Mouse (Mus musculus) liver, adult 2 months (tissue): Measurements from ENCODE around the gene Taf4.

Source experiments
- CTCF ChIP-seq: fragments of 200-500 bp; IDR thresholded peaks from 2 replicates; pipeline ENCODE4 v1.5.1; 2011; ENCODE audit warnings: low read depth, low read length, control low read depth
- POLR2A ChIP-seq: fragments of 200-500 bp; IDR thresholded peaks from 2 replicates; pipeline ENCODE4 v1.6.1; 2011; ENCODE audit warnings: low read length, control low read depth; ENCODE audit not compliant: insufficient read depth; ENCODE audit errors: extremely low read depth

DNA sequence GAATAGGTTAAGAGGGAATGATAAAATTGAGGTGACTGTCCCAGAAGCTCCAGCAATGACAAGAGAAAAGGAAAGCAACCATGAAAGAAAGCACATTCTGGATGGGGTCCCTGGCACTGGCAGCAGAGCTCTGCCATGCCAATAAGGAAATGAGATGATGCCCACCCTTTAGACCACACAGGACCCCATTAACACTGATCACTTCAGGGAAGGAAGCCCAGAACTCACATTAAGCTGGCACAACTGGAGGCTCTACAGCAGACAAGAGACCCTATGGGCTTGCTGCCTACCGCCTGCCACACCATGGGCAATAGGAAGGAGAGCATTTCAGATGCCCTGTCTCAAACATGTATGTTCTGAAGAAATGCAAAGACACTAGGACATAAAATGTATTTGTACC lies 34.8 kb downstream of the Taf4 start:
- TF ChIP-seq CTCF (no peak), POLR2A (no peak)
